Mouse (Mus musculus): ENCODE measurements around the gene Itgb4.

Itgb4 gene

DNA sequence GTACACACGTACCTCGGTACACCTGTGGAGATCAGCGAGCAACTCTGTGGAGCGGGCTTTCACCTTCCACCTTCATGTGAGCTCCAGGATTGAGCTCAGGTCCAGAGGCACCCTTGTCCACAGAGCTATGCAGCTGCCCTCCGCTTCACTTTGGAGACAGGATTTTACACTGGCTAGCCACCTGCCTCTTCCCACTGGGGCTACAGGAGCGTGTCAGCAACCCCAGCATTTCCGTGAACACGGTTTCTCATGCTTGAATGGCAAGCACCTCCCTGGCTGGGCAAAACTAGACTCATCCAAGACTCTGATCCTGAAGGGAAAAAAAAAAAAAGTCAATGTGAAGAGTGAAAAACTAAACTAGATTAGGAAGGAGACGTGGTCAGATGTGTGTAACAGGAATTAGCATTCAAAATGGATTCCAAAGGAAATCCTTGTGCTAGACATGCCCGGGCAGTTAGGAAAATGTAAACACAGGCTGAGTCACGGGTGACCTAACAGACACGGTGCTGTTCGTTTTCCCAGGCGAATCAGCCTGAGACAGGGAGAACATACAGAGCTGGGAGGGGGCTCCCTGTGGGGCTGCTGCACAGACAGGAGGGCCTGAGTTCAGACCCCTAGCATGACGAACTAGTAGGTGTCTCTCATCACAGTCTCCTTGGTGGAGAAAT, 4.4 kb upstream of the Itgb4 start:
- peak; percentile 85 for DNase-seq (ENCODE audit: low read depth, low spot score)

DNA sequence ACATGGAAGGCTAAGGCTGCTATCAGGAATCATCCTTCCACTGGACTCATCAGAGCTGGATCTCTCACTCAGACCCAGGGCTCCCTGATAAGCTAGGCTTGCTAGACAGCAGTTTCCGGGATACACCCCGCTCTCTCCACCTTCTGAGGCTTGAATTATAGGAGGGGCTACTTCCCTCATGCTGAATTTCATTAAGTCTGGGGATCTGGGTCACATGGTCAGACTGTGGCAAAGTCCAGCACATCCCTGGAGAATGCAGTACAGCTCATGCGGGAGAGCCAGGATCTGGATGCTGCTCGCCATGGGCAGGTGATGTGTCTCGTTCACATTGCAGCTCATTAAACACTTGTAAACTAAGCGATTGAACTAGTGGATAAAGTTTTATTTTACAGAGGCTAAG, 3.5 kb upstream of the Itgb4 start:
- DNase-seq (ENCODE audit: low read depth, low spot score) = peak; percentile 91

DNA sequence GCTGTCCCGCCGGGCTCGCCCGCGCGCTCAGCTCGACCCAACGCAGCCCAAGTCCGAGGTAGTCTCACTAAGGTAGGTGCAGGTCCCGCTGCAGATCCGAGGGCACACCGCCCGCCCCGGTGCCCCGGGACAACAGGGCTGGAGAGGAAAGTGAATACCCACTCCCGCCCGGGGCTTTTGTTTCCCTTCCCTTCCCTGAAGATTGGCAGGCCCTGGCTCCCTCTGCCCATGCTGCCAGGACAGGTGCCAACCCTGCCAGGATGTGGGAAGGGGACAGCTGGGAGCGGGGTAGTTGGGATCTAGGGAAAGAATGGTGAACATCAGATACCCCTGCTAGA, 543 bp downstream of the Itgb4 start:
- DNase-seq (ENCODE audit: low read depth, low spot score) = no peak

DNA sequence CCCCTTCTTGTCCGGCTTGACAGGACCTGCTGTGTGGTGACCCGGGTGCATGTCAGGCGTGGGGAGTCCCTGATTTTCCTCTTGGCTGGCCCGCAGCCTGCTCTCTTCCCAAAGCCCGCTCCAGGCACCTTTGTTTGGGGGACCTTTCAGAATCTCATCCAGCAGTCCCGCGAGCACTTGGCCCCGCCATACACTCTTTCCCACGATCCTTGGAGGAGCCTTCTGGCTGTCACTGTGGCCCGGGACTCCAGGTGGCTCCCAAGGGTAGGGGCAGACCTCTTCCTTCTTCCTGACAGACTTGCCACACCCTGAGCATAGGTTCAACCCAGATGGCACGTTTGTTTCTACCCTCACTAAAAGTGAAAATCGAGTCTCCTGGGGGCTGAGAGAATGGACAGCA, 1.0 kb downstream of the Itgb4 start:
- peak; percentile 43 for DNase-seq (ENCODE audit: low read depth, low spot score)

DNA sequence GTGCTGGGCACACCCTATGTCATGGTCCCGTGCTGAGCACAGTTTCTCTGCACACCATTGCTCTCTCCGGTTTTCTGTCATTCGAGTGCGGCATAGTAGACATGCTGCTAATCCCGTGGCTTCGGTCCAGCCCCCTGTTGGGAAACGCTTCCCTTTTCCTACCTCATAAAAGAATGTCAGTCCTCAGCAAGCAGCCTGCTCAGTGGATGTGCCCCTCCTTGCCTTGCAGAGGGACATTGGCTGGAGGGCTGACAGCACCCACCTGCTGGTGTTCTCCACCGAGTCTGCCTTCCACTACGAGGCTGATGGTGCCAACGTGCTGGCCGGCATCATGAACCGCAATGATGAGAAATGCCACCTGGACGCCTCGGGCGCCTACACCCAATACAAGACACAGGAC, 8.0 kb downstream of the Itgb4 start:
- no peak for DNase-seq (ENCODE audit: low read depth, low spot score)

DNA sequence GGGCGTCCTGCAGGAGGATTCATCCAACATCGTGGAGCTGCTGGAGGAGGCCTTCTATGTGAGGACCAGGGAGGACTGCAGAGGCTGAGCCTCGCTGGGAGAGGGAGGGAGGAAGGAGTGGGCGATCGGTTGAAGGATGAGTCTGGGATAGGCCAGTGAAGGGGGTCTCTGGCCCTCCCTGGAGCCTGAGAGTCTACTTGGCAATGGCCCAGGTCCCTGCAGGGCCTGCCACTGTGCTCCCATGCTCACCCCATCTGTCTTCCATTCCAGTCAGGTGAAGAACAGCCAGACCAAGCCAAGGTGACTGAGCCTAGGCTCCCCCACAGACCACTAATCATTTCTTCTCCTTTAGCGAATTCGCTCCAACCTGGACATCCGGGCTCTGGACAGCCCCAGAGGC, 8.8 kb downstream of the Itgb4 start:
- no peak for DNase-seq (ENCODE audit: low read depth, low spot score)

DNA sequence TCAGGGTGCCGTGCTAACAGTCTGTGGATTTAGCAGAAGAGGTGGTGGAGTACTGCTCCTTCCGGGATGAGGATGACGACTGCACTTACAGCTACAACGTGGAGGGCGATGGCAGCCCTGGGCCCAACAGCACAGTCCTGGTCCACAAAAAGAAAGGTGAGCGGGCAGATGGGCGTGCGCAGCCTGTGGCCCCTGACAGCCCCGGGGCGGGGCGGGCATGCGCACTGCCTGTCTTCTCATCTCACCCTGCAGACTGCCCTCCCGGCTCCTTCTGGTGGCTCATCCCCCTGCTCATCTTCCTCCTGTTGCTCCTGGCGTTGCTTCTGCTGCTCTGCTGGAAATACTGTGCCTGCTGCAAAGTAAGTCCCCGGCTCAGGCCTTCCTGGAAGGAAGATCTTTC, 15.2 kb downstream of the Itgb4 start:
- peak; percentile 76 for DNase-seq (ENCODE audit: low read depth, low spot score)

DNA sequence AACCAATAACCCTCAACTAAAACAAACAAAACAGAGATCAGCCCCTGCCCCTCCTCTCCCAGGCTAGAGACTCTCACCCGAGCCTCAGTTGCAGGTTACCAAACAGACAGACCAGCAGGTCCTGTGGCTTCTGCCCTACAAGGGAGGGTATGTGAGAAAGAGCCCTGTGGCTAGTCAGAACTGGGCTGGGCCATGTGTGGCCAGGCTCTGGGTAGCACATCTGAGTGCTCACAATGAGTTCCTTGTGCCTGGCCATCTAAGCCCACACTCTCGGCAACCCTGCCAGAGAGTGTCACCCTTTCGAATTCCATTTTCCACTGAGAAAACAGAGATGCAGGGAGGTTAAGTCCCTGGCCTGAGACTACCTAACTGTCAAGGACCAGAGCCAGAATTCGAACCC, 17.6 kb downstream of the Itgb4 start:
- no peak for DNase-seq (ENCODE audit: low read depth, low spot score)

DNA sequence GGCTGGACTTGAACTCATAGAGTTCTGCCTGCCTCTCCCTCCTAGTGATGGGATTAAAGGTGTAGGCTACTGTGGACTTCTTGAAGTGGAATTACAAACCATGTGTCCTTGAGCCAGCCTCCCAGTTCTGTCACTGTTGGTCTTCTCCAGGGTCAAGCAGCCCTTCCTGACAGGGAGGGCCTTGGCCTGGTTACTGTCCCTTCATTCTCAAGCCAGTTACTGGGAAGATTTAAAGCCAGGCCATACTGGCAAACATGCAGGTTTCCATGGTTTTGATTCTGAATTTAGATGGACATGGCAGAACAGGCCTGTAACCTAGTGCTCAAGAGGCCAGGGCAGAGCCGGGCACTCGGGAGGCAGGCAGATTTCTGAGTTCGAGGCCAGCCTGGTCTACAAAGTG, 20.7 kb downstream of the Itgb4 start:
- DNase-seq (ENCODE audit: low read depth, low spot score) = no peak

DNA sequence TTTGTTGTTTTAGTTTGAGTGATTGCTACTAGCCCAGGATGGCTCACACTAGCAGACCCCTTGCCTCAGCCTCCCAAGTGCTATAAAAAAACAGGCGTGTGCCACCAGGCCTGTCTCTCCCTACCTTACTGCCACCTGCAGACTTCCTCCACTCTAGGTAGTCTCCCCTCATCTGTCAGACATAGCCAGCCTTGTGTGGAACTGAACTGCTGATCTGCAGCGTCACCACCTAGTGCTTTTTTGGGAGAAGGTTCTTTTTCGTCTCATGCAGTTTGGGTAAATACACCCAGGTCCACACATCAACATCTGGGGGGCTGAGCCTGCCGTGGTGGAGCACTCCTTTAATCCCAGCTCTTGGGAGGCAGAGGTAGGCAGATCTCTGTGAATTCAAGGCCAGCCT, 22.5 kb downstream of the Itgb4 start:
- DNase-seq (ENCODE audit: low read depth, low spot score) = peak; percentile 54

DNA sequence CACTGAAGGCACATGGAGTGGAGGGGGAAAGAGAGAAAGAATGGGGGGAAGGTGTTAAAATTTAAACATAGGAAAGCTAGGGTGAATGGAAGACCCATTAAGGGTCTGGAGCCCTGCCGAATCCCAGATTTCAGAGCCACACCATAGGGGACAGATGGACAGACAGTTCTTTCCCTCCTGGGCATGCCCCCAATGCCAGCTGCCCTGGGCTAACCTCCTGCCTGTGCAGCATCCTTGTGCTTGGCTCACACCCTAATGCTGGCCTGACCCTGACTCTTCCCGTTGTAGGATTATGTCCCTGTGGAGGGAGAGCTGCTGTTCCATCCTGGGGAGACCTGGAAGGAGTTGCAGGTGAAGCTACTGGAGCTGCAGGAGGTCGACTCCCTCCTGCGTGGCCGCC, 23.2 kb downstream of the Itgb4 start:
- DNase-seq (ENCODE audit: low read depth, low spot score) = no peak

DNA sequence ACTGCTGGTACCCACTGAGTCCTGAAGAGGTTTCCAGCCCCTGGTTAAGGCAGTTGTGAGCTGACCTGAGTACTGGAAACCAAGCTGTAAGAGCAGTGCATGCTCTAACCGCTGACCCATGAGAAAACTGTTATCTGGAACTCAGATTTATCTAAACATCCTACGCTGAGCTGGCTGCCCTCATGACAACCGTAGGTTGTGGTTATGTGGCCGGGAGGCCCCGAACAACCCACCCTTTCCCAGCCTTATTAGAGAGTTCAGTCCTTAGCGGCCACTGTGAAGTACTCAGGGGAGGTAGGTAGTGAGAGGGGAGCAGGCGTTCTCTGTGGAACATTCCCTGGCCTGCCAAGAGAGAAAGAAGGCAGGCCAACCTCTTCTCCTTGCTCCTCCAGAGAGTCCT, 24.5 kb downstream of the Itgb4 start:
- DNase-seq (ENCODE audit: low read depth, low spot score) = no peak

DNA sequence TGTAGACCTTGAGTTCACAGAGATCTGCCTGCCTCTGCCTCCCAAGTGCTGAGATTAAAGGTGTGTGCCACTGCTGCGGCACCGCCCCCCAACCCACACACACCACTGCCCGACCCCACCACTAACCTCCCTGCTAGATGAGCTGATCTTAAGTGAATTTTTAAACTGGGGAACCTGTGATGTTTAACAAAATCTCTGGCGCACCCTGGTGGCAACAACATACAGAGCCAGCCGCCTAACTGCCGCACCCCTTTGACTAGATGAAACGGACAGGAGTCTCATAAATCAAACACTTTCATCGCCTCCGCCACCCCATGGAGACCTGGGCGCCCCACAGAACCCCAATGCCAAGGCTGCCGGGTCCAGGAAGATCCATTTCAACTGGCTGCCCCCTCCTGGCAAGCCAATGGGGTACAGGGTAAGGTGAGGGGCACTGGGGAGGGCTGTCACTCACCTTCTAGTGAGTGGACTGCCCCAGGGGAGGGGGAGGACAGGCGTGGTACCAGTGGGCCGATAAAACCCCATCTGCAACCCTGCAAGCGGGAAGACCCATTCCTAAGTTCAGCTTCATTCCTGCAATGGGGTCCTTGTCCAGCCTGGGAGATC, 25.1 kb downstream of the Itgb4 start:
- peak; percentile 85 for DNase-seq (ENCODE audit: low read depth, low spot score)

DNA sequence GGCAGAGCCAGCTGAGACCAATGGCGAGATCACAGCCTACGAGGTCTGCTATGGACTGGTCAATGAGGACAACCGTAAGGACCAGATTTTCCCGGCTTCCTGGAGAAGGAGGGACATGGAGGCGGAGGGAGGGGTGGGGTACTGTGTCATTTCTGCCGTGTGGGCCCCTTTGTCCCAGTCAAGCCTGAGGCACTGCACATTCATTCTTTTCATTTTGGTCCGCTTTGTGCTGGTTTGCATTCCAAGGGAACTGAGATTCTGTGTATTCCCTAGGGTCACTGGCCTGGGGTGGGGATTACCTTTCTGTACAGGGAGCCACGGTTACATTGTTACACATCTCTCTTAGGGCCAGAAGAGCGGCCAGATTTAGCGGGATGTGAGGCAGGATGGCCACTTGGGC, 26.1 kb downstream of the Itgb4 start:
- no peak for DNase-seq (ENCODE audit: low read depth, low spot score)

DNA sequence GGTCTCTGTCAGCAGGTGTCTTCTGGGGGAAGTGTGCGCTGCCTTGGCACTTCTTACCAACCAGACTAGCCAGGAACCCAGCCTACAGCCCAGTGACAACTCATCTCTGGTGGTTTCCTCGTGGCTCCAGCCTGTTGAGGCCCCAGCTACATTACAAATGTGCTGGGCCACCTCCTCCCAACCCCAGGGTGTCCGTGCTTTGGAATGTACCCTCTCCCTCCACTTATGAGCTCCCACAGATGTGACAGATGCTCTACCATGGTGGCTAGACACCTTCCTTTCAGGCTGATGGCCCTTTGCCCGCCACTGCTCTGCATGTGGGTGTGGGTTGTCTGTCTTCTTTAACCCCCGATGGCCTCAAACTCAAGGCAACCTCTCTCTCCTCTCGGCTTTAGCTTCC, 27.2 kb downstream of the Itgb4 start:
- DNase-seq (ENCODE audit: low read depth, low spot score) = no peak

DNA sequence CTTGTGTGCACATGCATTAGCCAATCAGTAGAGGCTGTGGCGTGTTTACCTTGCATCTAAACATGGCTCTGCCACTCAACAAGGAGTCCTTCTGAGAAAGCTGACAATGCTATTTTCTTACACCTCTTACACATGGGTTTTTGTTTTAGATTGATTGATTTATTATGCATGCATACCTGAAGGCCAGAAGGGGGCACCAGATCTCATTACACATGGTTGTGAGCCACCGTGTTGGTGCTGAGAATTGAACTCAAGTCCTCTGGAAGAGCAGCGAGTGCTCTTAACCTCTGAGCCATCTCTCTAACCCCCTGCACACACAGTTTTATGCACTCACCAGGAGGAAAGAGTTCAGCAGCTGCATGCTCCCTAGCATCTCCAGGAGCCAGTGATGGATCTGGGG, 28.4 kb downstream of the Itgb4 start:
- peak; percentile 60 for DNase-seq (ENCODE audit: low read depth, low spot score)

DNA sequence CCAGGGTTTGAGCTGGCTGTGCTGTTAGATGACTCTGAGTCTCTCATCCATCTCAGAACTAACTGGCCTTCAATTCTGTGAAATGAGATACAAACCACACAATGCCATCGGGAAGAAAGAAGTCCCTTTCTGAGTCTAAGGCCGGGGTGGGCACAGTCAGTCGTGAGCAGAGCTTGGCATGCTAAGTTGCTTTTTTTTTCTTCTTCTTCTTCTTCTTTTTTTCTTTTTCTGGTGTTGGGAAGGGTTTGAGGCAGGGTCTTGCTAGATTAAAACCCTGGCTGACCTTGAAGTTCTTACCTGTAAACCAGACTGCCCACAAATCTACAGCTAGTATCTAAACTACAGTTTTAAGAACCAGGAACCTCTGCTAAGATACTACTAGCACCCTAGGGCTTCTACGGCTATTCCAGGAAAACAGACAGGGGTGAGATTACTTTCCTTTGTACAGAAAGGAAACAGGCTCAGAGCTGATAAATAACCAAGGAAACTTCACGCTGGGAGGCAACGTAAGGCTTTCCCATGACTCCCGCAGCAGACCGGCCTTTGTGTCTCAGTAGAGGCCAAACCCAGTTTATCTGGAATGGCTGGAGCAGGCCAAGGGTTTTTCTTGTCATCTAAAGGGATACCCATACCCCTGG, 29.8 kb downstream of the Itgb4 start:
- no peak for DNase-seq (ENCODE audit: low read depth, low spot score)

DNA sequence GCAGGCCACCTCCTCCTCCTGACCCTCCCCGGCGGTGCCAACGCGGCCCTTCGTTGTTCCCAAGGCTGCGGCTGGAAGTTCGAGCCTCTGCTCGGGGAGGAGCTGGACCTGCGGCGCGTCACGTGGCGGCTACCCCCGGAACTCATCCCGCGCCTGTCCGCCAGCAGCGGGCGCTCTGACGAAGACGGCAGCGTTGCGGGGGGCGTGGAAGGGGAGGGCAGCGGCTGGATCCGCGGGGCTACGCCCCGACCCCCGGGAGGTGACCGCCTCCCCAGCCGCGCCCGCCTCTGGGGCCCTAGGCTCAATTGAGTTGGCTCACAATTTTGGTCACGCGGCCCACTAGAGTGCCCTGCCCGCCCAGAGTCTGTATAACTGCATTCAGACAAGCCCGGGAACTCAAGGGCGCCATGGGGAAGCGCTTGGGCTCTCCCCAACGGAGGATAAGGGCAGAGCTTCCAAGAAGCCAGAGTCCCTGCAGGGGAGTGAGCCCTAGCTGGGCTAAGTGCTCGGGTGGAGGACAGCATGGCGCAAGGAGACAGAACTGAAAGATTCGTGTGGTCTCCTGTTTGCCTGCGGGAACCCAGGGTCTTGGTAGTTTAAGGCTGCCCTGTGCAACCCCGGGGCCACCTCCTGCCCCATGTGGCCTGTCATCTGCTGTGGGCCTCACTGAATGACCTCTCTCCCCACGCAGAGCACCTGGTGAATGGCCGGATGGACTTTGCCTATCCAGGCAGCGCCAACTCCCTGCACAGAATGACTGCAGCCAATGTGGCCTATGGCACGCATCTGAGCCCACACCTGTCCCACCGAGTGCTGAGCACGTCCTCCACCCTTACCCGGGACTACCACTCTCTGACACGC, 30.6 kb downstream of the Itgb4 start:
- peak; percentile 64 for DNase-seq (ENCODE audit: low read depth, low spot score)

DNA sequence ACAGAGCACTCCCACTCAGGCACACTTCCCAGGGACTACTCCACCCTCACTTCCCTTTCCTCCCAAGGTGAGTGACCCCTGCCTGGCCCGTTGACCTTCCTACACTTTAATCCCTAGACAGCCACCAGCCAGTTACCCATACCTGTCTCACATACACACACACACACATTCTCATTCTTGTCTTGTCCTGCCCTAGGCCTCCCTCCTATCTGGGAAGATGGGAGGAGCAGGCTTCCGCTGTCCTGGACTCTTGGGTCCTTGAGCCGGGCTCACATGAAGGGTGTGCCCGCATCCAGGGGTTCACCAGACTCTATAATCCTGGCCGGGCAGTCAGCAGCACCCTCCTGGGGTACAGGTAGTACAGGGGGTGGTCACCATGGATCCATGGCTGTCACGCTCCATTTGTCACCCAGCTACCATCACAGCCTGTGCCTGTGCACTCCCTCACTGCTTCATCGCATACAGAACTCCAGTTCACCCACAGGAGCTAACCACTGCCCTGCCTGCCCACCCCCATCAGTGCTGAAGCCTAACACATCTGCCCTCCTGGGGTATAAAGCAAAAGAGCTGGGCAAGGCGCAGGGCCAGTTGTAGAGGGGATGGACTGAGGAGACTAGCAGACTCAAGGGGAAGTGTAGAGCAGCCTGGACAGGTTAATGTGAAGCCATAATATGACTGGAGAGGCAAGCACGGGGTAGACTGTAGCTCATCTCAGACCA, 31.4 kb downstream of the Itgb4 start:
- DNase-seq (ENCODE audit: low read depth, low spot score) = no peak

DNA sequence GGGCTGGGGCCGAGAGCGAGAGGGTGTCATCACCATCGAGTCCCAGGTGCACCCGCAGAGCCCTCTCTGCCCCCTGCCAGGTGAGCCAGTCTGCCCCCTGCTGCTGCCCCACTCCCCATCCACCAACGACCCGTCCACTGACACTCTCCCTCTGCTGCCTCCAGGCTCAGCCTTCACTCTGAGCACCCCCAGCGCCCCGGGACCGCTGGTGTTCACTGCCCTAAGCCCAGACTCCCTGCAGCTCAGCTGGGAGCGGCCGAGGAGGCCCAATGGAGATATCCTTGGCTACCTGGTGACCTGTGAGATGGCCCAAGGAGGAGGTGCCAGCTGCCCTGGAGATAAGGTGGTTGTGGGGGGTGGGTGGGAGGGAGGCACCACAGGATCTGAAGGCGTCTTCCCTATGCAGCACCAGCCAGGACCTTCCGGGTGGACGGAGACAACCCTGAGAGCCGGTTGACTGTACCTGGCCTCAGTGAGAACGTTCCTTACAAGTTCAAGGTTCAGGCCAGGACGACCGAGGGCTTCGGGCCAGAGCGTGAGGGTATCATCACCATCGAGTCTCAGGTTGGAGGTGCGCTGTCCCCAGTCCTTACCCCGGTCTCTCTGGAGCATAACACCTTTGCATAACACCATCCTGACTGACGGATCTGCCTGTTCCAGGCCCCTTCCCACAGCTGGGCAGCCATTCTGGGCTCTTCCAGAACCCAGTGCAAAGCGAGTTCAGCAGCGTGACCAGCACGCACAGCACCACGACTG, 32.8 kb downstream of the Itgb4 start:
- no peak for DNase-seq (ENCODE audit: low read depth, low spot score)

DNA sequence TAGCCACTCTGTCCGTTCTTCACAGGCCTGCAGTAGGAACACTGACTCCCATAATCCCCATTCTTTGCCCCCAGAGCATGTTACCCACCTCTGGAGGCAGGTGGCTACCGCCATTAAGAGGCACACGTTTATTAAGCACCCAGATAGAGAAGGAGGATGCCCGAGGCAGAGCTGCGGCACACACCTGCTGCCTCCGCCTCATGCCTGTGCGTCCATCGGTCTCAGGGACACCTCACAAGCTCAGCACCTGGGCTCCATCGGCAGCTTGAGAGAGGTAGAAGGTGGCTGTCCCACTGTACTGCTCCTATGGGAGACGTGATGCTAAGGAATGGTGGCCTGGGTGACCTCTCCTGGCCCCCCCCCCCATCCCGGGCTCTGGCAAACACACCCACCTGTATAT, 33.9 kb downstream of the Itgb4 start:
- no peak for DNase-seq (ENCODE audit: low read depth, low spot score)
